Mouse (Mus musculus): ENCODE measurements around the gene Kcnk4. TPM values are rescaled to one million over a fixed set of nuclear protein-coding genes. Genes with fewer than 3 reads are reported as not detected.

The Kcnk4 gene
- polyA plus RNA-seq (2017; shearing (Covaris generic)) = 1.1 TPM

GRCm38 (mm10) chr19:6934195-6934977, at the start of gene Kcnk4:
TSS of gene Kcnk4 (minus strand) at chr19:6934515.

GRCm38 (mm10) chr19:6980381-6981093, 46.2 kb upstream of the Kcnk4 start, which contains the start of gene Fkbp2:
TSS of gene Fkbp2 (minus strand) at chr19:6980501.

DNA sequence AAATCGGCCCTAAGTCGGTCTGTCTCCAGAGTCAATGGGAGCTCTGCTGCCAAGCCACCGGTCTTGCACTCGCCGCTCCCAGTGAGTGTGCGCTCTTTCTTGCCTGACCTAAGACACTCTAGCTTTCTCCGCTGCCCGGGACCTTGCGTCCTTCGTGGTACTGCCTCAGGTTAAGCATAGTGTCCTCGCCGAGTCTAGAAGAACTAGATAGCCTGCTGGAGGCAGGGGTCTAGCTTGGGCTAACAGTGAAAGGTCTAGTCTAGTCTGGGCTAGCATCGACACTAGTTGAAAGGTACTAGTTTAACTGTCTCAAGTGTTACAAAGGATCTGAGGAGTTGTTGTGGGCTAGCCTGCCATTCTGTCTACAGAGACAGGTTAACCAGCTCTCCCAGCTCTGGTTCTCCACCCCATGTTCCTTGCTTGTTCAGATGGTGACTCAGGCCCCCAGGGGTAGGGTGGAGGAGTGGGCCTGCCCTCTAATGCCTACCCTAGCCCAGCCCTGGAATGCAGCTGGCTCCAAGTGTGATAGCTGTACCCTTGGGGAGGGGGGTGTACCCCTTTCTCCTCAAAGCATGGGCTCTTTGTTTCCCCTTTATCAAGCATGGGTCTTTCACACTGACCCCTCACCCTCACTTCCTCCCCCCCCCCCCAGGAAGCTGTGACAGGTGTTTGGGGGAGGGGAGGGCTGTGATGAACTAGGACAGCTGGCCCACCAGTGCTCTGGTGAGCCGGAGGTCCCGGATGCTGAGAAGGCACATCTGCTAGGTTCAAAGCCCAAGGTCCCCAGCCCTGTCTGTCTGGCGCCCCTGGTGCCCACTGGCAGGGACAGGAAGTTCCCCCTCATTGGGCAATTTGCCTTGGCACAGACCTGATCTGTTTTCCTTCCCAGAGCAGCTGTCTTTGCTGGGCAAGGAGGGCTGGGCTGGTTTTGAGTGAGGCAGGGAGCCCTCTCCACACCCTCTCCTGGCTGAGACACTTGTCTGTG, 41.5 kb upstream of the Kcnk4 start, which contains the start of gene Plcb3:
TSS of gene Plcb3 (minus strand) at position 934 of the 985 bp plus-strand sequence.

DNA sequence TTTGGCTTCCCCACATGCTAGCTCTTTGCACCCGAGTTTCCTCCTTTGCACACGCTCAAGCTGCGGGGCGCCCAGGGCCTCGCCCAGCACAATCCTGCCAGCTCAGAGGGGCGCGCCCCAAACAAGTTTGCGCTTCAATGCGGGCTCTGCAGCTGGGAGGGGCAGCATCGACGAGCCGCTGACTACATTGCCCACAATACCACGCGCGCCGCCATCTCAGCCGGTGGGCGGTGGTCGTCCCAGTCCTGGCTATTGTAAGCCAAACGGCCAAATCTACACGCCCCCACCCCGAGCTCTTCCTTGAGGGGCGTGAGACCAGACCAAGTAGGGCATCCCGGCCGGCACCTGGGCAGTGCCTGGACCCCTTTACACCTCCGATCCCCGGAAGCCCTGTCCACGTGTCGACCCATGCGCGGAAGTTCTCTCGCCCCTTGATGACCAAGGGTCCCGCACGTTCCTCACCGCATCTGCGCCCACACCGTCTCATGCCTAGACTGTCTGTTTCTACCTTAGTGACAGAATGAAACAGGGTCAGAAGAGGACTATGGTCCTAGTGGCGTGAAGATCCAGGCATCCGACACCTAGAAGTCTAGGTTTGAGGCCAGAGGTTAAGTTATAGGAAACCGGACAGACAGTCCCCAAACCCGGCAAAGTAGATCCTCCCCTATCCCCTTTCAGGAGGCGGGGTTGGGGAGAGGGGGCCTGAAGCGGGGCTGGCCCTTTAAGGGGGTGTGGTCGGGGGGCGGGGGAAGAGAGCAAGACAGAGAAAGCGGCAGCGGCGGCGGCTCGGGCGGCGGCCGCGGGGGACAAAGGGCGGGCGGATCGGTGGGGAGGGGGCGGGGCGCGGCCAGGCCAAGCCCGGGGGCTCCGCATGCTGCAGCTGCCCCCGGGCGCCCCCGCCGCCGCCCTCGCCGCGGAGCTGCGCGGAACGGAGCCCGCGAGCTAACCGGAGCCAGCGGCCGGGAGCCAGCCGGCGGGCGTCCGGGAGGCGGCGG, 40.2 kb upstream of the Kcnk4 start, which contains the start of gene Ppp1r14b:
TSS of gene Ppp1r14b (plus strand) at position 758 of the 995 bp plus-strand sequence.

GRCm38 (mm10) chr19:6942249-6942691, 8.0 kb upstream of the Kcnk4 start, which contains the start of gene Gpr137:
TSS of gene Gpr137 (minus strand) at chr19:6942480.

GRCm38 (mm10) chr19:6941372-6942248, 7.3 kb upstream of the Kcnk4 start, which contains the start of gene Bad:
TSS of gene Bad (plus strand) at chr19:6941861.

DNA sequence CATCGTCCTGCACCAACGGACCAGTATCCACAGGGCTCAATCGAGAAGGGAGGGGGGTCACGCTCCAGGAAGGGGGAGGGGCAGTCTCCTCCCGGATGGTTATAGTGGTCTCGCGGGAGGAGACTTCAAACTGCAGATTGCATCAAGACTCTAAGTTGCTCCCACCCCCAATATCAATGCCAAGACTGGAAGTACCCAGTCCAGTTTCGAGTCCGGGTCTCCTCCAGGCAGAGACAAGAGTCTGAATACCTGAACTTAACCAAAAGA, 9.1 kb downstream of the Kcnk4 start, which contains the start of gene Catsperz:
TSS of gene Catsperz (minus strand) at position 74 of the 267 bp plus-strand sequence.

GRCm38 (mm10) chr19:6921647-6922567, 12.4 kb downstream of the Kcnk4 start, which contains the start of gene Esrra:
TSS of gene Esrra (minus strand) at chr19:6921813.

DNA sequence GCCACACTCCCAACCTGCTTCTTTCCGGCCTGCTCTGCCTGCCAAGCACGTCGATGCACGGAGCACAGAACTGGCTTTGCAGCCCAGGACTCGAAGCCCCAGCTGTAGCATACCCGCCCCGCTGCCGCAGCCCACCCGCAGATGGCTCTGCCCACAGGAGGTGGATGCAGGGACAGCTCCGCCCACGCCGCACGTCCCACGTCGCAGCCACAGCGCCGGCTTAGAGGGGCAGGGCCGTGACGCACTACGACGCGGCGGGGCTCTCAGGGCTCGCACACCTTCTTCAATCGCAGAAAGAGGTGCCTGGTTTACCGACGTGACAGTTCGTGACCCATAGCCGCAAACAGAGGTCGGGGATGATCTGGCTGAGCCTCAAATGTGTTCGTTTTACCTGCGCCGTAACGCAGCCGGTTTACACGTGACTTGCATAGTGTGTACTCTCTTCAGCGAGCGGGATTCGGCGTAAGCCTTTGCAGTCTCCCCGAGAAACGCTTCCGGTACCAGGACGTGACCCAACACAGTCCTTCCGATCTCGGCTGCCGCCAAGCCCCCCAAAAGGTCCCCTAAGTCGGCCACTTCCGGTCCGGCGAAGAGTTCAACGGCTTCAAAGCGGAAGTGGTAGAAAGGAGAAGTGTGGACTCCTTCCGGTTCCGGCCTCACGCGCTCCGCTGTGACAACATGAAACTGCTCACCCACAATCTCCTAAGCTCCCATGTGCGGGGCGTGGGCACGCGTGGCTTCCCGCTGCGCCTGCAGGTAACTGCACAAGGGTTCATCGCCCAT, 24.6 kb downstream of the Kcnk4 start, which contains the start of the genes Trmt112 and Prdx5:
TSS of gene Trmt112 (plus strand) at position 192 of the 783 bp plus-strand sequence.
TSS of gene Prdx5 (minus strand) at position 600 of the 783 bp plus-strand sequence.

Other genes starting within 250 kb of the Kcnk4 start
- 34.8 TPM for gene Rps6ka4, start 93.9 kb downstream of the Kcnk4 start, polyA plus RNA-seq (2017; shearing (Covaris generic))
- gene Ccdc88b, start 76.3 kb downstream of the Kcnk4 start, polyA plus RNA-seq (2017; shearing (Covaris generic)) = 52.3 TPM
- gene Trmt112, start 24.8 kb downstream of the Kcnk4 start, polyA plus RNA-seq (2017; shearing (Covaris generic)) = 128 TPM
- 157 TPM for gene Prdx5, start 24.4 kb downstream of the Kcnk4 start, polyA plus RNA-seq (2017; shearing (Covaris generic))
- gene Esrra, start 12.7 kb downstream of the Kcnk4 start, polyA plus RNA-seq (2017; shearing (Covaris generic)) = 17.7 TPM
- gene Catsperz, start 9.1 kb downstream of the Kcnk4 start, polyA plus RNA-seq (2017; shearing (Covaris generic)) = not detected
- gene Bad, start 7.3 kb upstream of the Kcnk4 start, polyA plus RNA-seq (2017; shearing (Covaris generic)) = 10.4 TPM
- gene Gpr137, start 8.0 kb upstream of the Kcnk4 start, polyA plus RNA-seq (2017; shearing (Covaris generic)) = 8.6 TPM
- 89.2 TPM for gene Ppp1r14b, start 40.5 kb upstream of the Kcnk4 start, polyA plus RNA-seq (2017; shearing (Covaris generic))
- 10.4 TPM for gene Plcb3, start 42.0 kb upstream of the Kcnk4 start, polyA plus RNA-seq (2017; shearing (Covaris generic))
- gene Fkbp2, start 46.0 kb upstream of the Kcnk4 start, polyA plus RNA-seq (2017; shearing (Covaris generic)) = 18.3 TPM
- 7.6 TPM for gene Vegfb, start 53.1 kb upstream of the Kcnk4 start, polyA plus RNA-seq (2017; shearing (Covaris generic))
- 46.4 TPM for gene Dnajc4, start 58.1 kb upstream of the Kcnk4 start, polyA plus RNA-seq (2017; shearing (Covaris generic))
- gene Nudt22, start 61.6 kb upstream of the Kcnk4 start, polyA plus RNA-seq (2017; shearing (Covaris generic)) = 13.0 TPM
- gene Trpt1, start 61.6 kb upstream of the Kcnk4 start, polyA plus RNA-seq (2017; shearing (Covaris generic)) = 6.6 TPM
- gene Fermt3, start 85.0 kb upstream of the Kcnk4 start, polyA plus RNA-seq (2017; shearing (Covaris generic)) = 194 TPM
- gene Stip1, start 105.5 kb upstream of the Kcnk4 start, polyA plus RNA-seq (2017; shearing (Covaris generic)) = 217 TPM
- gene Macrod1, start 122.3 kb upstream of the Kcnk4 start, polyA plus RNA-seq (2017; shearing (Covaris generic)) = 16.7 TPM
- gene Flrt1, start 171.2 kb upstream of the Kcnk4 start, polyA plus RNA-seq (2017; shearing (Covaris generic)) = 0.11 TPM